Mouse (Mus musculus): ENCODE results near the gene Hif3a.

- no peak for TF ChIP-seq CTCF (IDR thresholded peaks at IDR 0.05; ENCODE audit: control insufficient read depth, insufficient read depth, insufficient replicate concordance, low read depth, low read length)
- no peak for TF ChIP-seq POLR2A (IDR thresholded peaks at IDR 0.05; ENCODE audit: control insufficient read depth, low read depth, low read length)
Observed at GRCm38 (mm10) chr7:17038018-17038695, 24.1 kb downstream of the Hif3a start.

Measured in testis, adult 2 months (tissue).